Mouse (Mus musculus): ENCODE results near the gene Sept9. TPM values are rescaled to one million over a fixed set of nuclear protein-coding genes. Genes with fewer than 3 reads are reported as not detected.

Sept9 gene
- polyA plus RNA-seq, 1 experiment from 2014 or later, result 34.5 TPM

- no peaks in the 10 kb centered on the region; the same call in 1 of the 2 replicates for H3K4me1 ChIP-seq (ENCODE audit: insufficient read depth)
- DNase-seq (peak; percentile 39), ATAC-seq (peak; percentile 70)
- H3K9me3 ChIP-seq (ENCODE audit: low read length), result no peaks in the 10 kb centered on the region
- no peak overlapping the region for H3K27ac ChIP-seq (ENCODE audit: low read depth)
- no peak overlapping the region for H3K4me3 ChIP-seq (ENCODE audit: low read depth, low read length)
- TF ChIP-seq EP300 (IDR thresholded peaks at IDR 0.05; ENCODE audit: low read depth) (peak; percentile 76; the same call in 1 of the 2 replicates), CTCF (IDR thresholded peaks at IDR 0.05; ENCODE audit: low read depth) (no peak)
- peaks cover 48% of the 10 kb centered on the region for H3K27me3 ChIP-seq (ENCODE audit: insufficient read depth, low read length)
- H3K4me2 ChIP-seq (ENCODE audit: low read depth, low read length), result peak overlapping the region; percentile 32
- no peaks in the 10 kb centered on the region for H3K36me3 ChIP-seq (replicated peaks; ENCODE audit: insufficient read depth, low read length)
- H3K9ac ChIP-seq (replicated peaks), result no peak overlapping the region
- WGBS (ENCODE audit: insufficient replicate concordance), result 1% methylated on average over 28 of the region's 28 CpGs
Observed at GRCm38 (mm10) chr11:117407651-117408441, 208.4 kb downstream of the Sept9 start.

GRCm38 (mm10) chr11:117408442-117409031, 209.1 kb downstream of the Sept9 start:
- TF ChIP-seq CTCF (IDR thresholded peaks at IDR 0.05; ENCODE audit: low read depth) (no peak), EP300 (IDR thresholded peaks at IDR 0.05; ENCODE audit: low read depth) (no peak)
- Histone ChIP-seq H3K27ac (ENCODE audit: low read depth) (no peak overlapping the region), H3K9ac (replicated peaks) (no peak overlapping the region), H3K4me2 (ENCODE audit: low read depth, low read length) (peak overlapping the region; percentile 32; the same call in 1 of the 2 replicates), H3K4me3 (ENCODE audit: low read depth, low read length) (no peak overlapping the region), H3K27me3 (ENCODE audit: insufficient read depth, low read length) (peaks cover 53% of the 10 kb centered on the region), H3K9me3 (ENCODE audit: low read length) (no peaks in the 10 kb centered on the region), H3K36me3 (replicated peaks; ENCODE audit: insufficient read depth, low read length) (no peaks in the 10 kb centered on the region), H3K4me1 (ENCODE audit: insufficient read depth) (no peaks in the 10 kb centered on the region; the same call in 1 of the 2 replicates)
- WGBS (ENCODE audit: insufficient replicate concordance), result 10% methylated on average over 16 of the region's 16 CpGs
- no peak for DNase-seq
- ATAC-seq, result no peak

DNA sequence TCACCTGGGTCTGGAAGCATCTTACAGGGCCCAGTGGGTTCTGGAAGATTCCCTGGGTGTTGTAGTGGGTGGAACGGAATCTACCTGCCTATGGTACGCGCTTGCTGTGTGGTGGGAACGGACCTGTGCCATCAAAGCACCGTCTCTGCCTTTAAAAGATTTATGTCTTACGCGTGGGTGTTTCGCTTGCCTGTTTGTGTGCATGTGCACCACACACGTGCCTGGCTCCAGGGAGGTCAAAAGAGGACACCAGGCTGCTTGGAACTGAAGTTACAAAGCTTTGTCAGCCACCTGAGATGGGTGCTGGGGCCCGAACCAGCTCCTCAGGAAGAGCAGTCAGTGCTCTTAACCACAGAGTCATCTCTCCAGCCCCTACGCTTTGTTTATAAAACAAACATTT, 209.9 kb downstream of the Sept9 start:
- ATAC-seq, result no peak
- 53% methylated on average over 11 of the region's 11 CpGs for WGBS (ENCODE audit: insufficient replicate concordance)

DNA sequence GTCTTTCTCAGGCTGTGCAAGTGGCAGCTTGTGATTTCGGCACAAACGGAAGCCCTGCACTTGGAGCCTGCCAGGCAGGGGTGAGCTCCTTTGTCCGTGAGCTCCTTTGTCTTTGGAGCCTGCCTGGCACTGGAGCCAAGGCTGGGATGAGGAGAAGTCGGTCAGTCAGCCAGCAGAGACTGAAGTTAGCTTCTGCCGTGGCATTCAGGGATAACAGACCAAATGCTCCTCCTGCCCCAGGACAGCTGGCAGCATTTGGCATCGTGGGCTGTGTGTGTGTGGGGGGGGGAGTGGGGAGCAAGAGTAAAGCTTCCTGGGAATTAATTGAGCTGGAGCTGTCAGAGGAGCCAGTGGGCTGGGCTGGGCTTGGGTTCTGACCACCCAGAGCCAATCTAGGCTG, 210.6 kb downstream of the Sept9 start:
- no peak for TF ChIP-seq EP300 (IDR thresholded peaks at IDR 0.05; ENCODE audit: low read depth)
- no peak for TF ChIP-seq CTCF (IDR thresholded peaks at IDR 0.05; ENCODE audit: low read depth)
- no peak for DNase-seq
- Histone ChIP-seq H3K27me3 (ENCODE audit: insufficient read depth, low read length) (peaks cover 64% of the 10 kb centered on the region), H3K36me3 (replicated peaks; ENCODE audit: insufficient read depth, low read length) (no peaks in the 10 kb centered on the region), H3K4me1 (ENCODE audit: insufficient read depth) (peaks cover 4% of the 10 kb centered on the region; the same call in 1 of the 2 replicates), H3K4me2 (ENCODE audit: low read depth, low read length) (no peak overlapping the region), H3K9ac (replicated peaks) (no peak overlapping the region), H3K27ac (ENCODE audit: low read depth) (no peak overlapping the region), H3K9me3 (ENCODE audit: low read length) (no peaks in the 10 kb centered on the region), H3K4me3 (ENCODE audit: low read depth, low read length) (no peak overlapping the region)
- ATAC-seq, result no peak
- WGBS (ENCODE audit: insufficient replicate concordance), result 24% methylated on average over 6 of the region's 6 CpGs

More for the DNA sequence above, 209.9 kb downstream of the Sept9 start:
- Histone ChIP-seq H3K4me1 (ENCODE audit: insufficient read depth) (no peaks in the 10 kb centered on the region; the same call in 1 of the 2 replicates), H3K27me3 (ENCODE audit: insufficient read depth, low read length) (peaks cover 60% of the 10 kb centered on the region), H3K36me3 (replicated peaks; ENCODE audit: insufficient read depth, low read length) (no peaks in the 10 kb centered on the region), H3K9me3 (ENCODE audit: low read length) (no peaks in the 10 kb centered on the region), H3K27ac (ENCODE audit: low read depth) (no peak overlapping the region), H3K4me2 (ENCODE audit: low read depth, low read length) (no peak overlapping the region), H3K9ac (replicated peaks) (no peak overlapping the region), H3K4me3 (ENCODE audit: low read depth, low read length) (no peak overlapping the region)
- TF ChIP-seq CTCF (IDR thresholded peaks at IDR 0.05; ENCODE audit: low read depth) (no peak), EP300 (IDR thresholded peaks at IDR 0.05; ENCODE audit: low read depth) (no peak)
- DNase-seq, result no peak

DNA sequence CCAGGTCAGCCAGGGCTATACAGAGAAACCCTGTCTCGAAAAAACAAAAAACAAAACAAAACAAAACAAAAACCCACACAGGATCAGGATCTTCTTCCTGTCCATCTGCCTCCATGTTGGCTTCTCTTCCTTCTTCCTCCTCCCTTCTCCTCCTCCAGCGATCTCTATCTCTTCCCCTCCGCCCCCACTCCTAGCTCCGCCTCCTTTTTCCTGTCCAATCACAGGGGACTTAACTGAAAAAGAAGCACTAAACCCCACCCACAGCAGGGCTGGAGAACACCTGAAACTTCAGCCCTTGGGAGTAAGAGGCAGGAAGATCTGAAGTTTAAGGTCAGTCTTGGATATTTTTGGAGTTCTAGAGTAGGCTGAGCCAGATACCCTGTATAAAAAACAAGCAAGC, 212.2 kb downstream of the Sept9 start:
- no peak for DNase-seq
- Histone ChIP-seq H3K4me3 (ENCODE audit: low read depth, low read length) (no peak overlapping the region), H3K4me2 (ENCODE audit: low read depth, low read length) (no peak overlapping the region), H3K36me3 (replicated peaks; ENCODE audit: insufficient read depth, low read length) (no peaks in the 10 kb centered on the region), H3K27me3 (ENCODE audit: insufficient read depth, low read length) (peaks cover 73% of the 10 kb centered on the region), H3K9me3 (ENCODE audit: low read length) (no peaks in the 10 kb centered on the region), H3K9ac (replicated peaks) (no peak overlapping the region), H3K27ac (ENCODE audit: low read depth) (no peak overlapping the region), H3K4me1 (ENCODE audit: insufficient read depth) (peaks cover 8% of the 10 kb centered on the region; the same call in 1 of the 2 replicates)
- 66% methylated on average over 4 of the region's 4 CpGs for WGBS (ENCODE audit: insufficient replicate concordance)
- no peak for ATAC-seq
- no peak for TF ChIP-seq EP300 (IDR thresholded peaks at IDR 0.05; ENCODE audit: low read depth)
- TF ChIP-seq CTCF (IDR thresholded peaks at IDR 0.05; ENCODE audit: low read depth), result no peak

Other genes with a start within 250 kb of the Sept9 start
- 8.2 and 9.2 TPM in 2 replicates for gene Sec14l1, start 84.5 kb upstream of the Sept9 start, polyA plus RNA-seq (2015; fragmentation: Nextera tagmentation; extraction: Ambion mirVana)